Mouse (Mus musculus) cerebellum, adult 11 months (tissue): ENCODE results near the gene Mrps2.
"Not testable (repeated sequence)": the region's sequence is repeated elsewhere in the genome, so short reads cannot be mapped to it uniquely, and the experiment has no call there.

Experiments used
- DNase-seq: peaks from one replicate; pipeline ENCODE4 v3.0.0; 2022

Gene Mrps2

DNA sequence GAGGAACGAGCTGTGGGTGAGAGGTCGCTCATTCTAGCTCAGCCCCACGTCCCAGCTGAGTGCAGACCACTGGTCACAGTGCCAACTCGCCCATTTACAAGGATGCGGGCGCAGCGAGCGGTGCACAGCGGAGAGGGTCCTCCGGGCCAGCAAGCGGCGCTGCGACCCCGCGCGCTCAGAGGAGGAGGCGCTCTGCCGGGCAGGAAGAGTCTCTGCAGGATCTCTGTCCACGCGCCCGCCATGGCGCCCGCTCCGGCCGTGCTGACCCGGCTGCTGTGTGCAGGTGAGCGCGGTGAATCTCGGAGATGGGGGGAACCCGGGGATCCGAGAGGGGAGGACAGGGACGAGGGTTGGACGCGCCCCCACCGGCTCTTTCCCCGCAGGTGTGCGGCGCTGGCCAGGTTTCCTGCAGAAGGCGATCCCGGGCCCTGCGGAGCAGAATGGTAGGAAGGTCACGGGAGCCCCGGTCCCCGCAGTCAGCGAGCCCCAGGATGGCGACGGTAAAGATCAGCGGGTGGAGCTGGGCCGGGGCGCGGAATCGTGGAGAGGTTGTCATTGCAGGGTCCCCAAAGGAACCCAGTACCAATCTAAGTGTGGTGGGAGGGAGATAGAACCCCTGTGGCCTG, at the start of gene Mrps2:
Gene Mrps2 (plus strand): TSS at position 207 of the 626 bp plus-strand sequence.
- DNase-seq = peak; percentile 81

DNA sequence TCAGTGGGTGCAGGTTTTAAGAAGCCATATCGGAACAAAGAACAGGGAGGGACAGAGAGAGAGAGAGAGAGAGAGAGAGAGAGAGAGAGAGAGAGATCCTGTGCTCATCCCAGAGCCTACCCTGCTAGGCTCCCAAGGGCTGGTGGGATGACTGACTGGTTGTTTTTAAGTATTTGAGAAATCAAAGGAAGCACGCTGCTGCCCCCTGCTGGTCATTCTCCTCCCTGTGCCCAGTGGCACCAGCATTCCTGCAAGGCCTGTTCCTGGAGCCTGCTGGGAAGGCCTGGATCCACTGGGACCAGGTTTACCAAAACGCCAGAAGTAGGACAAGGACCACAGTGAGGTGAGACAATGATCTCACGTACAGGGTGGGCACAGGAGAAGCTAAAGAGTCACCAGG, 48.0 kb upstream of the Mrps2 start:
- peak; percentile 93 for DNase-seq

DNA sequence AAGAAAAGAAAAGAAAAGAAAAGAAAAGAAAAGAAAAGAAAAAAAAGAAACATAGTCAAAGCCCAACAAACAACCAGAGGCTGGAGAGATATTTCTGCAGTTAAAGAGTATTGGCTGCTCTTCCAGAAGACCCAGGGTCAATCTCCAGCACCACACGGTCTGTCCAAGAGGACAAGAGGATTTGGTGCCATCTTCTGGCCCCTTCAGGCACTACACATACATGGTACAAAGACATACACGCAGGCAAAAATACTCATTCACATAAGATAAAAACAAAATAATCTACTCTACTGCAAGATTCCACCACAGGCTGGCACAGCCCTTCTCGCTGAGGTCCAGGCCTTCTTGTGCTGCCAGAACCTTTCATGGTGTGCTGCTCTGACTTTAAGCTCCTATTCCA, 44.7 kb upstream of the Mrps2 start:
- no peak for DNase-seq

DNA sequence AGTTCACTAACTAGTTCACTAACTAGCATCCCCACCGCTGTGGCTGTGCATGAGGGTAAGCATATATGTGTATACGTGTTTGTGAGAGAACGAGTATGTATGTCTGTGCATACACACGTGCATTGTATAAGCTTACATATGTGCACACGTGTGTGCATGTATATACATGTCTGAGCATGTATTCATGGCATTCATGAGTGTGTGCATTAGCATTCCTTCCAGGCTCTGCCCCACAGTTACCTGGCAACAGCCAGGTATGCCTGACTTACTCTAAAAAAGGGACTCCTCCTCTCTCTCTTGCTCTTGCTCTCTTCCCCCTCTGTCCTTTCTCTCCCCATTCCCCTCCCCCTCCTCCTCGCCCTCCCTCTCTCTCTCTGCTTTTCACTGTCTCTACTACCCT, 40.6 kb upstream of the Mrps2 start:
- DNase-seq = no peak

DNA sequence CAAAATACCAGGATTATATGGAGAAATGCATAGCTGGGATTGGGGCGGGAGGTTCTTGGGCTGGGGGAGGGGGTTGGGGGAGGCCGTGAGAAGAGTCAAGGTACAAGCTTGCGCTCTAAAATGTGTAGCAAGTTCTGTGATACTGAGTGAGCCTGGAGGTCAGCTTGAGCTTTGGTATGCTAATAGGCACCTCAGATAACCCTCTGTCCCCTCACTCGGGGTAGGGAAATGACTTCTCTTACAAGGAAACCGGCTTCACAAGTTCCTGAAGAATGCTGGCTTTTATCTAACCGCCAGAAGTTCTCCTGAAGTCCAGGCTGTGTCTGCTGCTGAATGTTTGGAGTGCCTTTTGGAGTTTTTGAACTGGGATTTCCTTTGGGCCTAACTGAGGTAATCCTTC, 37.0 kb upstream of the Mrps2 start:
- DNase-seq = no peak

DNA sequence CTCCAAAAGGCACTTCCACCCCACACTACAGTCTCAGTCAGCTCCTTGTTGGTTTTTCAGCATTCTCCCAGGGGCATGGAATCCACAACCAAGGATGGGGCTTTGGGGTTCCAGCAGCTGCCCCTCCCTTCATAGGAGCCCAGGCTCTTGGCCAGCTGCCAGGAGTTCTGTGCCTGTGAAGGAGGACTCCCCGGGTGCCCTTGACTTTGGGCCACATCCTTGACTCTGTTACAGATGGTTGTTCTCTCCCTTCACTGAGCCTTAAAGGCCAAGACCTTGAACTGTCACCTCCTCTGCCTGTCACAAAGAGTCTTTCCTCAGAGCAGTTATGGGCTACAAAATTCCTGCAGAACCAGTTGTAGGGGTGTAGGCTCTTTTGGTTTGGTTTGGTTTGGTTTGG, 35.1 kb upstream of the Mrps2 start:
- DNase-seq = no peak

DNA sequence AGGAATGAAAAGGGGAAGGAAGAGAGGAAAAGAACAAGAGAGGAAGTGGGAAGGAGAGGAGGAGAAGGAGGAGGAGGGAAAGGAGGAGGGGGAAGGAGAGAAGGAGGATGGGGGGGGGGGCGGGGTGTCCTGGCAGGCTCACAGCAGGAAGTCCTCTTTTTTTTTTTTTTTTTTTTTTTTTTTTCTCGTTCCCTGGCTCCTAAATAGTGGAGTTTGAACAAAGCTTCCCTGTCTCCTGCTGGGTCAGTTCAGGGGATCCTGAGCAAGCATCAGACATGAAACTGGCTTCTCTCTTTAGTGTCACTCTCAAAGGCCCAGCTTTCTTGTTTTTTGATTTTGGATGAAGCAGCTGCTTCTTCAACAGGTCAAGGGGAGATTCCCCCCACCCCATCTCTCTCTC, 34.4 kb upstream of the Mrps2 start:
- no peak for DNase-seq

DNA sequence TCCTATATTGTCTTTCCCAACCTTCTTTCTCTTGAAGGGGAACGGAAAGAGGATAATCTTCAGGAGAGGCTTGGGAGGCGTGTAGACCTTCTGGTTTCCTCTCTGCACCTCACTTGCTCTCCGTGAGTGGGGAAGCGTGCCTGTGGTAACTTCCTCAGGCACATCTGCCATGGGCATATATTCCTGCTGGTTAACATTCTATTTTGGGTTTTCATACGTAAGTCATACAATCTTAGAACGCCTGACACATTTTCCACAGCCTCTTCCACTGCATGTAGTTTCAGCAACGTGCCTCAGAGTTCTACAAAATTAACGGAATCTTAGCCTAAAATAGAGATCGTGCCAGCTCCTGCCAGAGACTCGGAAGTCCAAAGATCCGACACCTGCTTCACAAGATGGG, 32.5 kb upstream of the Mrps2 start:
- DNase-seq = no peak

DNA sequence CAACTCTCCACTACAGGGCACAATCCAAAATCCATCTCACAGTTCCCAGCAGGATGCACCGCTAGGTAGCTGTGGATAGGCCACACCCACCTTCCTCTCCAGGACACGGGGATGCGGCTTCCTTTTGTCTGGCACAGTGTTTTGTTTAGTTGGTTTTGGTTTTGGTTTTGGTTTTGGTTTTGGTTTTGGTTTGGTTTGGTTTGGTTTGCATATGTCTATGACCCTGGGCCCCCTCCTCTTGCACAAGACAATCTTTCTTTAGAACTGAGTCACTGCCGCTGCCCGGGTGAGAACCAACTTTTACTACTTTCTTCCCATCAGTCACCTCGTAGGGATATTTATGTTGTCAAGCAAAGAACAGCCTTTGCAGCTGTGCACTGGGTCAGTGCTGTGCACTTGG, 27.0 kb upstream of the Mrps2 start:
- no peak for DNase-seq

DNA sequence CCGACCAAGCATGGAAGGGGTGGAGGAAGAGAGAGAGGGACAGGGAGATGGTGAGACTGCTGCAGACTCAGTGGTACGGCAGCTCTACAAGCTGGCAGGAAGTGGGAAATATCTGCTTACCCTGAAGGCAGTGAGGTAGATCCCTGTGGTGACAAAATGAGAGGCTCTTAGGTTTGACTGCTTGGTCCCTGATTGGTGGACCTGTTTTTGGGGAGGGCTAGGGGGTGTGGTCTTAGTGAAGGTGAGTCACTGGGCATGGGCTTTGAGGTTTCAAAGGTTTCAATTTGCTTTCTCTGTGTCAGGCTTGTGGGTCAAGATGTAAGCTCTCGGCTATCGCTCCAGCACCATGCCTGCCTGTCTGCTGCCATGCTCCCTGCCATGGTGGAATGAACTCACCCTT, 22.8 kb upstream of the Mrps2 start:
- no peak for DNase-seq

DNA sequence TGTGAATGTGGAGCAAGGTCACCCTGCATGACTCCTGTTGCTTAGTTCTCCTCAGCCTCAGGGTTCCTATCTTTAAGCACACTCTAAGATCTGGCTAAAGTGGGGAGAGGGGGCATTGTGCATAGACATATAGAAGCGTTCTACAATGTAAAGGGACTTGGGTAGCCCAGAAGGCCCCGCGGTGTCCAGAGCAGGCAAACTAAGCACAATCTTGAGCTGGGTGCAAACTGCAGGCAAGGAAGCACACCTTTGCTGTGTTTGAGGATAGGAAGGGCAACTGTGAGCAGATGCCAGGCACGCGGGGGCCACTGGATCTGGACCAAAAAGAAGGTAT, 21.7 kb upstream of the Mrps2 start:
- no peak for DNase-seq

DNA sequence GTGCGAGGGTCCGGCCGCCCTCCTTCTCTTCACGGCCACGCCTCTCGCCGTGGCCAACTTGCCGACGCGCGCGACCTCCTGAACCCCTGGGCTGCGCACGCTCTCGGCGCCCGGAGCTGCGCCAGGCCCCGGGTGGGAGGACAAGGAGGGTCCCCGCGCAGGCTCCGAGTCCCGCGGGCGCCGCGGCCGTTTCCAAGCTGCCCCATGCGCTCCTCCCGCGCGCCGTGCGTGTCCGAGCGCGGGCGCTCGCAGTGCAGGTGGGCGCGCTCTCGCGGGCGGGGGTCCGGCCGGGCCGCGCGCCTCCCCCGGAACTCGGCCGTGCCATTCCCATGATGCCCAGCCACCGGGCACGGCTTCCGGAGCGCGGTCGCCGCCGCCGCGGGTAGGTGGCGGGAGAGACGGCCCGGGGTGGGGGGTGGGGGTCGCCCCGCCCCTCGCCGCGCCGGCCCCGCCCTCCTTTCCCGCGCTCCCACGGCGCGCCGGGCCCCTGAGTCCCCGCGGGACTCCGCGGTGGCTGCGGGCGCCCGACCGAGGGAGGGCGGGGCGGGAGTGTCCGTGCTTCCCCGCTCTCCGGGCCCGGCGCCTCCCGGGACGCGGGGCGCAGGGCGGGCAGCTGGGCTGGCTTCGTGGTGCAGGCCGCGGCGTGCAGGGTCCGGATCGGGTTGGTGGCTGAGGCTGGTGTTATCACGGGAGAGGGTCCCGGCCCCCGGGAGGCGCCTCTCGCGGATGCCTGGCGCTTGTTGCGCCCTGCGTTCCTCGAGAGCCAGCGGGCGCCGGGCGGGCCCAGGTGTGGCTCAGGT, 21.2 kb upstream of the Mrps2 start, which contains the start of gene Ppp1r26:
Gene Ppp1r26 (plus strand): TSS at position 286 of the 800 bp plus-strand sequence.
- peak; percentile 49 for DNase-seq

DNA sequence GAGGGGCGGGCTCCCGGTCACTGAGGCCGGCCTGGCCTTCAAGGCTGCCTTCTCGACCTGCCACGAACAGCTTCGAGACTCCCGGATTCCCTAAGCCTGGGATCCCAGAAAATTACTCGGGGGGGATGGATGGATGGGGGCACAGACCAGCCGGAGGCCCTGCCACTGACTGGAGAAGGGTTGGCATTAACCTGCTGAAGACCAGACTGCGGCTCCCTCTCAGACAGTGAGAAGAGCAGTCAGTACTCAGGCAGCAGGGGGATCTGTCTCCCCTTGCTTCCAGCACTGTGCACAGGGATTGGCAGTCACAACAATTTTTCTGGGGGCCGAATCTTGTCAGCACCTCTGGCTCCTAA, 20.6 kb upstream of the Mrps2 start:
- no peak for DNase-seq

DNA sequence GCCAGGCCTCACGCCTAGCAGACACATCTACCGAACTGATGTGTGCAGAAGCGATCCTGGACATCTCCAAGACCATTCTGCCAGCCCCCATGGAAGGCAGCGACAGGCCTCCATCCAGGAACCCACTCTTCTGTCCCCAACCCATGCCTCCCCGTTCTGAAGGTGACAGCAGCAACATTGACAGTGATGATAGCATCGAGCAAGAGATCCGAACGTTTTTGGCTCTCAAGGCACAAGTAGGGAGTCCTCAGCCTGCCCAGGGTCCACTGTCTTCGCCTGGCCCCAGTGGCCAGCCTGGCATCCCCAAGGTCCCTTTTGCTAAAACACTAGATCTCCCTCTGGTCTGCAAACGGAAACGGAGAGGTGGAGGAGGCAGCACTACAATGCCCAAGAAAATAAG, 16.2 kb upstream of the Mrps2 start:
- no peak for DNase-seq

DNA sequence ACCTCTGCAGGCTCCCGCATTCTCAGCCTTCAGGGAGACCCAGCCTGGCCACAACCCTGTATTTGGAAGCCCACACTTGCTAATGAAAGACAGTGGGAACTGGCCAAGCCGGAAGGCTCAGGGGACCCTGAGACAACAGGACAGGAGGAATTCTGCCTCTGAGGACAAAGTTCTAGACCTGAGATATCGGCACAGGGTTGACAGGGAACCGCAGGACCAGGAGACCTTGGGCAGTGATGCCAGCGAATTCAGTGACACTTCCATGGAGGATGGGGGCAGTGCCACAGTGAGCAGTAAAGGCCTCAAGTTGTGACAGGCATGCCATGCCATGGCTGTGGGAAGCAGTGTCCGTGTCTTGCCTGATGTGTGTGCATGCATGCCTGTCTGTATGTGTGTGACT, 14.3 kb upstream of the Mrps2 start:
- no peak for DNase-seq

DNA sequence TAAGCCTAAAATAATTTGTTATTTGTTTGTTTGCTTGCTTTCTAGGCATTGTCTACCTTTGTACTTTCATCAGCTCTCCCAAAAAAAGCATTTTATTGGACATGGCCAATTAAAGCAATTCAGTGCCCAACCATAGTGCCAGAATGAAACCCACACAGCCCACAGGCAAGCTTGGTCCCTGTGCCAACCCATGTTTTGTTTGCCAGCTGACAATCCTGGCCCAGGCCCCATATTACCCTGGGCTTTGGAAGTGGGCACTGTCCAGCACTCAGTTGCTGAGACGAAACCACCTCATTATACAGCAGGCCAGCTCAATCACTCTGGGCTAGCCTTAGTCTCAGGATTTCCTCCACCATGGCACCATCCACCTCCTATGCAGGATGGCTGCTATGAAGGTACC, 11.2 kb upstream of the Mrps2 start:
- DNase-seq = no peak

DNA sequence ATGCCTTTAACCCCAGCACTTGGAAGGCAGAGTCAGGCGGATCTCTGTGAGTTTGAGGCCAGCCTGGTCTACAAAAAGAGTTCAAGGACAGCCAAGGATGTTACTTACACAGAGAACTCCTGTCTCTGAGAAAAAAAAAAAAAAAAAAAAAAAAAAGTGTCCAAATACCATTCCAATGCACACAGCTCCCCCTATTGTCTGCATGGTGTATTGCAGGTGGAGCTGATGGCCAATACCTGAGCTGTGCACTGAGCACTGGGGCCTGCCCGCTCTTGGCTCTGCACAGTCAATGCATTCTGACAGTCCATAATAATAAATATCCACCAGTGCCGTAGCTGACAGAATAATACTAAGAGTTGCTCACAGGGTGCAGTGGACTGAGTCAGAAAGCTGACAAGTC, 3.9 kb upstream of the Mrps2 start:
- peak; percentile 59 for DNase-seq

DNA sequence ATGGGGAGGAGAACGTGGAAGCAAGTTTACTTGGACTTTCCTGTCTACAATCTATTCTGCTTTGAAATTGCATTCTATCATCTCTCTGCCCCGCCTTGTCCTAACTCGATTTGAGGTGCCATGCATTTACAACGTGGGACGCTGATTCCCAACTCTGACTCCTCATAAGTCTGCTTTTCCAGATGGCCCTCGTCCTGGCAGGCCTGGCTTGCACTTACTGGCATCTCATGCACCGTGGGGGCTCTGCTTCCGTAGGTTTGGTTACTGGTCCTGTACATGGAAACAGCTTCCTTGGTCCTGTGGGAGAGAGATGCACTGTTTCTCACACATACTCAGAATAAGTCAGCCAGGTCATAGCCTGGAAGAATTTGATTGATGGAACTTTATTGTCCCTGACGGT, 2.9 kb upstream of the Mrps2 start:
- no peak for DNase-seq

DNA sequence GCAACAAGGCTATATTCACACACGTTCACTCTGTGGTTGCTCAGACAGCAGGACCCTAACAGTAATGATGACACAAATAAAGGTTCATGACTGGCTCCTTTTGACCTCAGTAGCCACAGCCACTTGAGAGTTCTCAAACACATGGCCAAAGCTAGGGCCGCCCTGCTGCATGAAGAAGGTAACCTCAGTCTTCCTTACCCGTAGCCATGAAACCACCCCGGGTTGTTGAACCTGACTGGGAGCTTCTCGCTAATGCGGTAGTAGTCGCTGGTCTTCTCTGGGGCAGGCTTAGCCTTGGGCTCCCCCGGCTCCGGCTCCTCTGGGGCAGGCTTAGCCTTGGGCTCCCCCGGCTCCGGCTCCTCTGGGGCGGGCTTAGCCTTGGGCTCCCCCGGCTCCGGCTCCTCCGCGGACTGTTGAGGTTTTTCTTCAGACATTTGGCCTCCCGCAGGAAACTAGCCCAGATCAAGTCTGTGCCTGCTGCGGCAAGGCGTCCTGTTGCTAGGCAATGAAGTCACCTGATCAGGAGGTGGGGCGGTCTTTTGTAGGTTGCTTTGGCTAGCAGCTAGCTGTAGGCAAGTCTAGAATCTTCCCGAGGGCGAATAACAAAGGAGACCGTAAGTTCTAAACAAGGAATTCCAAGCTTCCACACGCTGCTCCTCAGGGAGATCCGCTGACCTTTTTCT, 1.9 kb upstream of the Mrps2 start, which contains the start of gene 1700007K13Rik:
Gene 1700007K13Rik (minus strand): TSS at position 497 of the 683 bp plus-strand sequence.
- DNase-seq = peak; percentile 63

DNA sequence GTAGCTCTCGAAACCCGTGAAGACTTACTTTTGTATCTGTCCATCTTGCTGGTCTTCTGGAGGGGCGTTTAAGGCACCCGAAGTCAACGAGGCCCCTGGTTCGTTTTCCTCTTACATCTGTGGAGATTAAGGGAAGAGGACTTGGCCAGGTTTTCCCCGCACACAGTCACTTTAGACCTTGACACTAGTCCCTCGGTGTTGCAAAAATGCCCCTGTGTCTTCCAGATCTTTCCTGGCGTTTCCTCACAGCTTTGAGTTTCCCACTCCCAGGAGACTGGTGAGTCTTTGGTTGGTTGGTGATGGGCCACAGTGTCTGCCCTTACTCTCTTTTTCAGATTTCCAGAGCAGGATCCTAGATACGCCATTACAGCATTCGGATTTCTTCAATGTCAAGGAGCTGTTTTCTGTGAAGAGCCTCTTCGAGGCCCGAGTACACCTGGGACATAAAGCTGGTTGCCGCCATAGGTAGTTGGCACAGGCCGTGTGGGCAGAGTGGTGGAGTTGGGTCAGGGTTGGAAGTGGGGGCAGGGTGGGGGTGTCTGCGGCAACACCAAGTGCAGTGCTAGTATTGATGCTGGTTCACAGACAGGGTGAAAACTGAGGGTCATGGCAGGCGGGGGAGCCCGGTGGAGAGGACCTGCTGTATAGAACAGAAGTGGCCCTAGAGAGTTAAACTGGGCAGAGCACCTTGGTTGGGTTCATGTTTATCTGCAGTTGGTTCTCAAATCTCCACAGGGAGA, 790 bp downstream of the Mrps2 start:
- no peak for DNase-seq

DNA sequence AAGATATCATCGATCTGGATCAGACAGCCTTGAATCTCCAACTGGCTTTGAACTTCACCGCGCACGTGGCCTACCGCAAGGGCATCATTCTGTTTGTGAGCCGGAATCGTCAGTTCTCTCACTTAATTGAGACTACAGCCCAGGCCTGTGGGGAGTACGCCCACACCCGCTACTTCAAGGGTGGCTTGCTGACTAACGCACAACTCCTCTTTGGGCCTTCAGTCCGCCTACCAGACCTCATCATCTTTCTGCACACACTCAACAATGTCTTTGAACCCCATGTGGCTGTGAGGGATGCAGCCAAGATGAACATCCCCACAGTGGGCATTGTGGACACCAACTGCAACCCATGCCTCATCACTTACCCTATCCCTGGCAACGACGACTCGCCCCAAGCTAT, 1.6 kb downstream of the Mrps2 start:
- DNase-seq = no peak

DNA sequence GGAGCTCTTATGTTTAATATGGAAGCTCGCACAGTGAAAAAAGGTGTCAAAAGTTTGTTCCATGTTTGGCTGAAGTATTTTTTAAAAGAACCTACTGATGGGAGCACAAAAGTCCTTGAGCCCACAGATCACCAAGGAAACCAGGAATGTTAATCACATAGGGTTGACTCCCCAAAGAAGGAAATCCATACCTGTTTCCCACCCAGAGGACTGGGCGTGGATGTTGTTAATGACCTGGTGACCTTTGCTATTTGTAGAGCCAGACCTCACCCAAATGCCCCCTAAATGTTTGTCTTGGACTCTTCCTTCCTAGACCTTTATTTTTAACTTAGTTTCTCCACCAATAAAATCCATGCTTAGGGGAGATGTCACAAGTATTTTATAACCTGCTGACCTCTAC, 2.7 kb downstream of the Mrps2 start:
- DNase-seq = no peak

DNA sequence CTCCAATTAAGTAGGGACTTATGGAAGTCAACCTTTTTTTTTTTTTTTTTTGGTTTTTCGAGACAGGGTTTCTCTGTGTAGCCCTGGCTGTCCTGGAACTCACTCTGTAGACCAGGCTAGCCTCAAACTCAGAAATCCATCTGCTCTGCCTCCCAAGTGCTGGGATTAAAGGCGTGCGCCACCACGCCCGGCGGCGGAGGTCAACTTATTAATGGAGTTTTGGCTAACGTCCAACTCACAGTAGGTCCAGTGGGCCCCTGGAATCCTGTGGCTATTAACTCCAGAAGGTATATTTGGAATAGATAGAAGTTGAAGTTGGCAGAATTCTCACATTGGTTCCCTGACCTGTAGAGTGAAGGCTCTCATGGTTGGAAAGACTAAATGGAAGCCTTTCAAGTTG, 4.1 kb downstream of the Mrps2 start:
- not testable (repeated sequence) for DNase-seq

DNA sequence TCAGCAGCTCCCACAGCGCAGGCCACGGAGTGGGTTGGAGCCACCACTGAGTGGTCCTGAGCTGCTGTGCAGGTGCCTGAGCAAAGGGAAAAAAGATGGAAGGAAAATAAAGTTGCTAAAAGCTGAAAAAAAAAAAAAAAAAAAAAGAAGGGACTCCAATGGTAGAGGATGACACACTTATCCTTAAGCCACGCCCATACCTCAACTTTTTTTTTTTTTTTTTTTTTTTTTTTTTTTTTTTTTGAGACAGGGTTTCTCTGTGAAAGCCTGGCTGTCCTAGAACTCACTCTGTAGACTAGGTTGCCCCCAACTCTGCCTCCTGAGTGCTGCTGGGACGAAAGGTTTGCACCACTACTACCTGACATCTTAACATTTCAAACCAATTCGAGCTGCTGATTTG, 10.1 kb downstream of the Mrps2 start:
- DNase-seq = not testable (repeated sequence)
